Mouse (Mus musculus): ENCODE results near the gene Fdx1l. TPM values are rescaled to one million over a fixed set of nuclear protein-coding genes. Genes with fewer than 3 reads are reported as not detected.

The Fdx1l gene
- polyA plus RNA-seq, 1 experiment: 83.9 TPM

GRCm38 (mm10) chr9:21025258-21025810, 48.1 kb downstream of the Fdx1l start:
- Histone ChIP-seq H3K27me3 (ENCODE audit: control insufficient read depth, insufficient read depth, low read length) (no peaks in the 10 kb centered on the region; the same call in 1 of the 2 replicates), H3K27ac (ENCODE audit: insufficient read depth, low read length) (no peak overlapping the region), H3K4me1 (ENCODE audit: control insufficient read depth, insufficient read depth, low read length) (peaks cover 5% of the 10 kb centered on the region), H3K4me3 (replicated peaks; ENCODE audit: insufficient read depth, low read depth, low read length) (no peak overlapping the region)
- TF ChIP-seq CTCF (IDR thresholded peaks at IDR 0.05; ENCODE audit: borderline replicate concordance, insufficient read depth, low read depth, low read length): no peak
- no peak for TF ChIP-seq POLR2A (IDR thresholded peaks at IDR 0.05; ENCODE audit: borderline replicate concordance, insufficient read depth, low read length)
- no peak for DNase-seq
- 71% methylated on average over 19 of the region's 19 CpGs for WGBS

GRCm38 (mm10) chr9:21022726-21023125, 50.7 kb downstream of the Fdx1l start:
- no peak for TF ChIP-seq CTCF (IDR thresholded peaks at IDR 0.05; ENCODE audit: borderline replicate concordance, insufficient read depth, low read depth, low read length)
- no peak for TF ChIP-seq POLR2A (IDR thresholded peaks at IDR 0.05; ENCODE audit: borderline replicate concordance, insufficient read depth, low read length)
- no peak overlapping the region for H3K27ac ChIP-seq (ENCODE audit: insufficient read depth, low read length)
- 83% methylated on average over 1 of the region's 1 CpGs for WGBS

GRCm38 (mm10) chr9:21022288-21022687, 51.1 kb downstream of the Fdx1l start:
- DNase-seq: no peak
- H3K4me1 ChIP-seq (ENCODE audit: control insufficient read depth, insufficient read depth, low read length): no peaks in the 10 kb centered on the region
- H3K27ac ChIP-seq (ENCODE audit: insufficient read depth, low read length): no peak overlapping the region
- H3K27me3 ChIP-seq (ENCODE audit: control insufficient read depth, insufficient read depth, low read length): no peaks in the 10 kb centered on the region
- H3K4me3 ChIP-seq (replicated peaks; ENCODE audit: insufficient read depth, low read depth, low read length): no peak overlapping the region
- WGBS: 56% methylated on average over 6 of the region's 6 CpGs
- TF ChIP-seq CTCF (IDR thresholded peaks at IDR 0.05; ENCODE audit: borderline replicate concordance, insufficient read depth, low read depth, low read length): no peak
- TF ChIP-seq POLR2A (IDR thresholded peaks at IDR 0.05; ENCODE audit: borderline replicate concordance, insufficient read depth, low read length): no peak

More at GRCm38 (mm10) chr9:21022726-21023125, 50.7 kb downstream of the Fdx1l start:
- DNase-seq: no peak
- Histone ChIP-seq H3K4me3 (replicated peaks; ENCODE audit: insufficient read depth, low read depth, low read length) (no peak overlapping the region), H3K4me1 (ENCODE audit: control insufficient read depth, insufficient read depth, low read length) (no peaks in the 10 kb centered on the region), H3K27me3 (ENCODE audit: control insufficient read depth, insufficient read depth, low read length) (no peaks in the 10 kb centered on the region)

- no peak for DNase-seq
- Histone ChIP-seq H3K27me3 (ENCODE audit: control insufficient read depth, insufficient read depth, low read length) (0 out of 2 replicates have a peak, but pooled peaks cover 2% of the 10 kb centered on the region), H3K27ac (ENCODE audit: insufficient read depth, low read length) (no peak overlapping the region), H3K4me1 (ENCODE audit: control insufficient read depth, insufficient read depth, low read length) (no peaks in the 10 kb centered on the region), H3K4me3 (replicated peaks; ENCODE audit: insufficient read depth, low read depth, low read length) (no peak overlapping the region)
- TF ChIP-seq POLR2A (IDR thresholded peaks at IDR 0.05; ENCODE audit: borderline replicate concordance, insufficient read depth, low read length) (no peak), CTCF (IDR thresholded peaks at IDR 0.05; ENCODE audit: borderline replicate concordance, insufficient read depth, low read depth, low read length) (no peak)
- WGBS: 65% methylated on average over 3 of the region's 3 CpGs
These were observed 52.1 kb downstream of the Fdx1l start for GRCm38 (mm10) chr9:21021363-21021762.

- H3K27me3 ChIP-seq (ENCODE audit: control insufficient read depth, insufficient read depth, low read length): peaks cover 2% of the 10 kb centered on the region; the same call in 1 of the 2 replicates
These were observed 54.8 kb downstream of the Fdx1l start for GRCm38 (mm10) chr9:21018600-21018999.

More at GRCm38 (mm10) chr9:21018600-21018999, 54.8 kb downstream of the Fdx1l start:
- TF ChIP-seq POLR2A (IDR thresholded peaks at IDR 0.05; ENCODE audit: borderline replicate concordance, insufficient read depth, low read length) (no peak), CTCF (IDR thresholded peaks at IDR 0.05; ENCODE audit: borderline replicate concordance, insufficient read depth, low read depth, low read length) (no peak)
- no peaks in the 10 kb centered on the region for H3K4me1 ChIP-seq (ENCODE audit: control insufficient read depth, insufficient read depth, low read length)
- DNase-seq: no peak
- 76% methylated on average over 2 of the region's 2 CpGs for WGBS
- H3K27ac ChIP-seq (ENCODE audit: insufficient read depth, low read length): no peak overlapping the region
- no peak overlapping the region for H3K4me3 ChIP-seq (replicated peaks; ENCODE audit: insufficient read depth, low read depth, low read length)

Other genes starting within 250 kb of the Fdx1l start
- gene A230050P20Rik, start 205.0 kb downstream of the Fdx1l start, polyA plus RNA-seq (2012; rRNA removed): 169 and 171 TPM in 2 replicates
- gene Angptl6, start 193.9 kb downstream of the Fdx1l start, polyA plus RNA-seq (2012; rRNA removed): 11.1 and 12.4 TPM in 2 replicates
- gene Ppan, start 185.4 kb downstream of the Fdx1l start, polyA plus RNA-seq (2012; rRNA removed): 45.3 and 50.2 TPM in 2 replicates
- 129 and 130 TPM in 2 replicates for gene Eif3g, start 175.0 kb downstream of the Fdx1l start, polyA plus RNA-seq (2012; rRNA removed)
- 45.0 and 45.3 TPM in 2 replicates for gene Dnmt1, start 113.7 kb downstream of the Fdx1l start, polyA plus RNA-seq (2012; rRNA removed)
- gene S1pr2, start 96.8 kb downstream of the Fdx1l start, polyA plus RNA-seq (2012; rRNA removed): 1.8 and 1.9 TPM in 2 replicates
- 135 and 139 TPM in 2 replicates for gene Mrpl4, start 70.9 kb downstream of the Fdx1l start, polyA plus RNA-seq (2012; rRNA removed)
- 1.4 and 1.6 TPM in 2 replicates for gene Icam1, start 57.6 kb downstream of the Fdx1l start, polyA plus RNA-seq (2012; rRNA removed)
- 0.32 and 0.65 TPM in 2 replicates for gene Icam4, start 44.2 kb downstream of the Fdx1l start, polyA plus RNA-seq (2012; rRNA removed)
- 1.6 and 2.5 TPM in 2 replicates for gene Icam5, start 41.5 kb downstream of the Fdx1l start, polyA plus RNA-seq (2012; rRNA removed)
- gene Zglp1, start 6.5 kb downstream of the Fdx1l start, polyA plus RNA-seq (2012; rRNA removed): 1.0 TPM in 1 of 2 replicates, not detected in the other
- gene Gm49373, start 518 bp downstream of the Fdx1l start, polyA plus RNA-seq (2012; rRNA removed): 1.8 and 2.2 TPM in 2 replicates
- 2.6 and 4.1 TPM in 2 replicates for gene Gm38431, start 18.4 kb upstream of the Fdx1l start, polyA plus RNA-seq (2012; rRNA removed)
- 29.9 and 31.4 TPM in 2 replicates for gene Raver1, start 18.4 kb upstream of the Fdx1l start, polyA plus RNA-seq (2012; rRNA removed)
- gene Tyk2, start 57.6 kb upstream of the Fdx1l start, polyA plus RNA-seq (2012; rRNA removed): 17.2 and 17.9 TPM in 2 replicates
- gene Cdc37, start 76.4 kb upstream of the Fdx1l start, polyA plus RNA-seq (2012; rRNA removed): 189 and 202 TPM in 2 replicates
- 51.2 and 57.4 TPM in 2 replicates for gene Pde4a, start 92.1 kb upstream of the Fdx1l start, polyA plus RNA-seq (2012; rRNA removed)
- 60.5 and 63.1 TPM in 2 replicates for gene Keap1, start 165.7 kb upstream of the Fdx1l start, polyA plus RNA-seq (2012; rRNA removed)
- gene S1pr5, start 174.8 kb upstream of the Fdx1l start, polyA plus RNA-seq (2012; rRNA removed): 40.8 and 44.6 TPM in 2 replicates
- gene Atg4d, start 191.7 kb upstream of the Fdx1l start, polyA plus RNA-seq (2012; rRNA removed): 70.9 and 72.4 TPM in 2 replicates
- 46.8 and 48.2 TPM in 2 replicates for gene Kri1, start 214.4 kb upstream of the Fdx1l start, polyA plus RNA-seq (2012; rRNA removed)
- gene Cdkn2d, start 217.8 kb upstream of the Fdx1l start, polyA plus RNA-seq (2012; rRNA removed): 76.6 and 88.6 TPM in 2 replicates
- gene Ap1m2, start 238.7 kb upstream of the Fdx1l start, polyA plus RNA-seq (2012; rRNA removed): 1.6 and 1.8 TPM in 2 replicates
- gene Slc44a2, start 247.1 kb upstream of the Fdx1l start, polyA plus RNA-seq (2012; rRNA removed): 67.7 and 70.3 TPM in 2 replicates